Comparison of ENCODE assay signal across 8 mouse cellular contexts in genomic region chr1:40789666-40790233, GRCm38 (mm10). TPM values are rescaled to one million over a fixed set of nuclear protein-coding genes. Genes with fewer than 3 reads are reported as not detected.
DNase-seq lines count a peak whose midpoint lies in the region; ATAC-seq lines count a peak whose summit lies in the region.

No protein-coding gene starts in this region.

- no peaks in the 10 kb centered on the region for H3K36me3 ChIP-seq in lung, embryonic 16.5 days (ENCODE audit: control insufficient read depth, insufficient read depth, low read length)
- no peaks in the 10 kb centered on the region for H3K36me3 ChIP-seq in forebrain, embryonic 10.5 days (replicated peaks)
- no peaks in the 10 kb centered on the region for H3K36me3 ChIP-seq in intestine, embryonic 16.5 days (ENCODE audit: control insufficient read depth, insufficient read depth, low read length)
- H3K36me3 ChIP-seq in midbrain, embryonic 15.5 days (replicated peaks), result 0 out of 2 replicates have a peak, but pooled peaks cover 2% of the 10 kb centered on the region

- H3K9ac ChIP-seq in lung, embryonic 16.5 days (ENCODE audit: low read length), result peak overlapping the region; percentile 70
- peak overlapping the region; percentile 77 for H3K9ac ChIP-seq in intestine, embryonic 16.5 days (ENCODE audit: low read depth, low read length)
- peak overlapping the region; percentile 10; the same call in 1 of the 2 replicates for H3K9ac ChIP-seq in midbrain, embryonic 15.5 days

- H3K27ac ChIP-seq in lung, embryonic 16.5 days (ENCODE audit: low read length), result no peak overlapping the region
- H3K27ac ChIP-seq in forebrain, embryonic 10.5 days, result peak overlapping the region; percentile 82; the same call in 1 of the 2 replicates
- no peak overlapping the region for H3K27ac ChIP-seq in intestine, embryonic 16.5 days (ENCODE audit: low read length)
- H3K27ac ChIP-seq in midbrain, embryonic 15.5 days, result no peak overlapping the region

- H3K4me3 ChIP-seq in lung, embryonic 16.5 days (ENCODE audit: low read length), result peak overlapping the region; percentile 75
- H3K4me3 ChIP-seq in forebrain, embryonic 10.5 days, result peak overlapping the region; percentile 73
- peak overlapping the region; percentile 85 for H3K4me3 ChIP-seq in intestine, embryonic 16.5 days (ENCODE audit: low read length)
- H3K4me3 ChIP-seq in midbrain, embryonic 15.5 days, result peak overlapping the region; percentile 61

- H3K4me1 ChIP-seq in lung, embryonic 16.5 days (replicated peaks; ENCODE audit: control insufficient read depth, insufficient read depth, low read length), result no peaks in the 10 kb centered on the region; the same call in 1 of the 2 replicates
- peaks cover 21% of the 10 kb centered on the region for H3K4me1 ChIP-seq in forebrain, embryonic 10.5 days
- H3K4me1 ChIP-seq in intestine, embryonic 16.5 days (ENCODE audit: control insufficient read depth, insufficient read depth, low read length), result 0 out of 2 replicates have a peak, but pooled peaks cover 4% of the 10 kb centered on the region
- peaks cover 18% of the 10 kb centered on the region for H3K4me1 ChIP-seq in midbrain, embryonic 15.5 days

- ATAC-seq in lung, embryonic 16.5 days (ENCODE audit: low read depth), result no peak
- peak; percentile 34 for ATAC-seq in intestine, embryonic 16.5 days
- ATAC-seq in midbrain, embryonic 15.5 days (replicated peaks), result peak; percentile 72

- H3K4me2 ChIP-seq in lung, embryonic 16.5 days (ENCODE audit: low read depth, low read length), result peak overlapping the region; percentile 79
- peak overlapping the region; percentile 82 for H3K4me2 ChIP-seq in intestine, embryonic 16.5 days (ENCODE audit: low read depth, low read length)
- peak overlapping the region; percentile 59 for H3K4me2 ChIP-seq in midbrain, embryonic 15.5 days

- no peak for DNase-seq in lung, postnatal 4 days
- DNase-seq in forebrain, embryonic 10.5 days (ENCODE audit: extremely low spot score, low spot score), result no peak
- DNase-seq in right cerebral cortex, adult 18-20 months, result no peak
- DNase-seq in gastrocnemius, adult 18-20 months (ENCODE audit: low spot score), result no peak
- no peak for DNase-seq in cerebellum, postnatal 36 days

- 48% methylated on average over 5 of the region's 5 CpGs for WGBS in lung, embryonic 16.5 days
- 35% methylated on average over 5 of the region's 5 CpGs for WGBS in forebrain, embryonic 10.5 days
- WGBS in intestine, embryonic 16.5 days, result 39% methylated on average over 5 of the region's 5 CpGs
- 13% methylated on average over 5 of the region's 5 CpGs for WGBS in midbrain, embryonic 15.5 days

- no peaks in the 10 kb centered on the region for H3K9me3 ChIP-seq in lung, embryonic 16.5 days (ENCODE audit: control insufficient read depth, low read length)
- no peaks in the 10 kb centered on the region for H3K9me3 ChIP-seq in forebrain, embryonic 10.5 days
- no peaks in the 10 kb centered on the region for H3K9me3 ChIP-seq in intestine, embryonic 16.5 days (ENCODE audit: control insufficient read depth, low read length)
- no peaks in the 10 kb centered on the region for H3K9me3 ChIP-seq in midbrain, embryonic 15.5 days

- H3K27me3 ChIP-seq in lung, embryonic 16.5 days (ENCODE audit: control insufficient read depth, insufficient read depth, low read depth, low read length), result no peaks in the 10 kb centered on the region
- H3K27me3 ChIP-seq in forebrain, embryonic 10.5 days (ENCODE audit: poor library complexity, severe bottlenecking), result no peaks in the 10 kb centered on the region
- H3K27me3 ChIP-seq in intestine, embryonic 16.5 days (replicated peaks; ENCODE audit: control insufficient read depth, insufficient read depth, low read length), result no peaks in the 10 kb centered on the region
- no peaks in the 10 kb centered on the region for H3K27me3 ChIP-seq in midbrain, embryonic 15.5 days (replicated peaks)

RNA-seq across cellular contexts. Expression of gene Mfsd9, which starts 0.7 kb away (rescaled TPM):
- polyA plus RNA-seq in lung, embryonic 16.5 days (2015; fragmentation: Nextera tagmentation; extraction: Ambion mirVana), result 3.6 and 4.0 TPM in 2 replicates
- polyA plus RNA-seq in forebrain, embryonic 10.5 days (2016; fragmentation: Nextera tagmentation; extraction: Ambion mirVana), result 2.2 and 2.7 TPM in 2 replicates
- 5.9 and 6.8 TPM in 2 replicates for polyA plus RNA-seq in intestine, embryonic 16.5 days (2015; fragmentation: Nextera tagmentation; extraction: Ambion mirVana)
- polyA plus RNA-seq in midbrain, embryonic 15.5 days (2015; fragmentation: Nextera tagmentation; extraction: Ambion mirVana), result 6.6 and 8.5 TPM in 2 replicates
- under 1 TPM; 0.41 to 0.43 TPM for total RNA-seq in gastrocnemius, adult 18-20 months (2021)

RNA-seq across cellular contexts. Expression of gene Tmem182, which starts 15.7 kb away (rescaled TPM):
- polyA plus RNA-seq in lung, embryonic 16.5 days (2015; fragmentation: Nextera tagmentation; extraction: Ambion mirVana), result 1.8 and 2.0 TPM in 2 replicates
- polyA plus RNA-seq in forebrain, embryonic 10.5 days (2016; fragmentation: Nextera tagmentation; extraction: Ambion mirVana), result not detected in 2 replicates
- 0.22 and 0.43 TPM in 2 replicates for polyA plus RNA-seq in intestine, embryonic 16.5 days (2015; fragmentation: Nextera tagmentation; extraction: Ambion mirVana)
- 0.06 TPM in 2 replicates for polyA plus RNA-seq in midbrain, embryonic 15.5 days (2015; fragmentation: Nextera tagmentation; extraction: Ambion mirVana)
- total RNA-seq in gastrocnemius, adult 18-20 months (2021), result 100 to 1,000 TPM; 214 to 218 TPM

Comparison
In these comparisons a context has a peak if more than half of its experiments do, and no peak if none do; other contexts are left out.
1. H3K9ac ChIP-seq: peak in every context shown above with its lines; median percentile 77 in intestine, embryonic 16.5 days; 70 in lung, embryonic 16.5 days; 10 in midbrain, embryonic 15.5 days.